Mouse (Mus musculus) heart, postnatal 0 days (tissue): ENCODE results near the gene Galnt7. TPM values are rescaled to one million over a fixed set of nuclear protein-coding genes. Genes with fewer than 3 reads are reported as not detected.

Source experiments
- ATAC-seq: fragments of 200-750 bp; cut with Nextera tagmentation; 2 replicates; pipeline ENCODE4 v1.8.0; 2017; ENCODE audit warnings: low read depth, moderate number of reproducible peaks, moderate library complexity; ENCODE audit not compliant: insufficient read depth
- DNase-seq: peaks from one replicate; pipeline ENCODE4 v3.0.0-alpha.2; 2016; ENCODE audit warnings: low spot score
- H3K27ac ChIP-seq: fragments of 300-500 bp; sonication (generic); 2 replicates; pipeline ENCODE4 v1.5.1; 2014; ENCODE audit warnings: low read depth, mild to moderate bottlenecking
- H3K27me3 ChIP-seq: fragments of 300-500 bp; sonication (generic); 2 replicates; pipeline ENCODE4 v1.6.1; 2014; ENCODE audit warnings: low read length, mixed read lengths; ENCODE audit not compliant: control insufficient read depth, insufficient read depth
- H3K36me3 ChIP-seq: fragments of 300-500 bp; sonication (generic); replicated peaks from 2 replicates; pipeline ENCODE4 v1.6.1; 2014; ENCODE audit warnings: low read length, mixed read lengths; ENCODE audit not compliant: control insufficient read depth, insufficient read depth
- H3K4me1 ChIP-seq: fragments of 300-500 bp; sonication (generic); 2 replicates; pipeline ENCODE4 v1.6.1; 2014; ENCODE audit warnings: antibody characterized with exemption; ENCODE audit not compliant: control insufficient read depth, insufficient read depth
- H3K4me2 ChIP-seq: fragments of 300-500 bp; sonication (generic); 2 replicates; pipeline ENCODE4 v1.6.1; 2014; ENCODE audit warnings: low read depth, mild to moderate bottlenecking, low read length, moderate library complexity
- H3K4me3 ChIP-seq: fragments of 300-500 bp; sonication (generic); 2 replicates; pipeline ENCODE4 v1.5.1; 2014; ENCODE audit warnings: low read depth, low read length
- H3K9ac ChIP-seq: fragments of 300-500 bp; sonication (generic); replicated peaks from 2 replicates; pipeline ENCODE4 v1.6.1; 2014; ENCODE audit warnings: low read depth, low read length, mixed read lengths
- H3K9me3 ChIP-seq: fragments of 300-500 bp; sonication (generic); replicated peaks from 2 replicates; pipeline ENCODE4 v1.6.1; 2016; ENCODE audit warnings: low read length; ENCODE audit not compliant: control insufficient read depth
- CTCF ChIP-seq: IDR thresholded peaks from 2 replicates; pipeline ENCODE4 v1.5.1; 2016; ENCODE audit warnings: antibody characterized with exemption, control low read depth, low read depth
- EP300 ChIP-seq: IDR thresholded peaks from 2 replicates; pipeline ENCODE4 v1.6.1; 2016; ENCODE audit warnings: antibody characterized with exemption, low read depth
- WGBS: fragments of 180-500 bp; shearing (Covaris S2); extraction: QIAGEN DNeasy Blood & Tissue Kit; methylation state at CpG from one replicate; pipeline ENCODE4 v1.1.7; 2014; 5-methylcytosine and 5-hydroxymethylcytosine counted together
- polyA plus RNA-seq: library from polyadenylated mRNA; unstranded; fragments of >200 nt; fragmentation: Nextera tagmentation; extraction: Ambion mirVana; gene quantifications from 2 replicates; pipeline ENCODE4 v1.2.1, GENCODE M21; 2015
- total RNA-seq: library from RNA; depleted of rRNA; stranded (reverse); fragments of >200 nt; gene quantifications from 2 replicates; pipeline ENCODE4 v1.2.3, GENCODE M21; 2014; ENCODE audit warnings: low replicate concordance

Galnt7 gene
- total and polyA plus RNA-seq, 2 experiments from 2014 or later: 3.5 to 7.2 TPM

DNA sequence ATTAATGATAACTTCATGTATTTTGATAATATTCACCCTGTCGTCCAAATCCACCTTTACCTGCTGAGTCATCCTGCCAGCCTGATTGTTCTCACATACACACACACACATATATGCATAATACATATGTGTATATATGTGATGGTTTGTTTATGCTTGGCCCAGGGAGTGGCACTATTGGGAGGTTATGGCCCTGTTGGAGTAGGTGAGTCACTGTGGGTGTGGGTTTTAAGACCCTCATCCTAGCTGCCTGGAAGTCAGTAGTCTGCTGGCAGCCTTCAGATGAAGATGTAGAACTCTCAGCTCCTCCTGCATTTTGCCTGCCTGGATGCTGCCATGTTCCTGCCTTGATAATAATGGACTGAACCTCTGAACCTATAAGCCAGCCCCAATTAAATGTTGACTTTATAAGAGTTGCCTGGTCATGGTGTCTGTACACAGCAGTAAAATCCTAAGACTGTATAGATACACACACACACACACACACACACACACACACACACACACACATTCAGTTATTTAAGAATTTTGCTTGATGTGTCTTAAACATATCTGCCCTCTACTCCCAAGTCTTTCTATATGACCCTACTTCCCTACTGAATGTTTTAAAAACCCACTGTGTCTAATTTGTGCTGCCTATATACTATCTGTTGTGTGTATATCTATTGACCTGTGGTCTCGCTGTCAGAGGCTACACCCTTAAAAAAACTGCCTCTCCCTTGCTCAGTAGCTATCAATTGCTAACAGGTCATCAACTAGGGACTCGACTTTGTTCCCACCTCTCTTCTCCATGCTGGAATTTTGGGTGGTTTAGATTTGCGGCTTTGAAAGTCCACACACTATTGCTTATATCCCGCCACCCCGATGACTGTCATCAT lies 23.8 kb downstream of the Galnt7 start:
- H3K9me3 ChIP-seq: no peaks in the 10 kb centered on the region
- H3K4me1 ChIP-seq: 0 out of 2 replicates have a peak, but pooled peaks cover 9% of the 10 kb centered on the region
- H3K27me3 ChIP-seq: no peaks in the 10 kb centered on the region
- DNase-seq (no peak), ATAC-seq (no peak)
- TF ChIP-seq EP300 (no peak), CTCF (no peak)
- H3K4me2 ChIP-seq: no peak overlapping the region
- WGBS: 78% methylated on average over 6 of the region's 6 CpGs
- no peak overlapping the region for H3K4me3 ChIP-seq
- no peak overlapping the region for H3K27ac ChIP-seq
- H3K36me3 ChIP-seq: no peaks in the 10 kb centered on the region
- no peak overlapping the region for H3K9ac ChIP-seq

DNA sequence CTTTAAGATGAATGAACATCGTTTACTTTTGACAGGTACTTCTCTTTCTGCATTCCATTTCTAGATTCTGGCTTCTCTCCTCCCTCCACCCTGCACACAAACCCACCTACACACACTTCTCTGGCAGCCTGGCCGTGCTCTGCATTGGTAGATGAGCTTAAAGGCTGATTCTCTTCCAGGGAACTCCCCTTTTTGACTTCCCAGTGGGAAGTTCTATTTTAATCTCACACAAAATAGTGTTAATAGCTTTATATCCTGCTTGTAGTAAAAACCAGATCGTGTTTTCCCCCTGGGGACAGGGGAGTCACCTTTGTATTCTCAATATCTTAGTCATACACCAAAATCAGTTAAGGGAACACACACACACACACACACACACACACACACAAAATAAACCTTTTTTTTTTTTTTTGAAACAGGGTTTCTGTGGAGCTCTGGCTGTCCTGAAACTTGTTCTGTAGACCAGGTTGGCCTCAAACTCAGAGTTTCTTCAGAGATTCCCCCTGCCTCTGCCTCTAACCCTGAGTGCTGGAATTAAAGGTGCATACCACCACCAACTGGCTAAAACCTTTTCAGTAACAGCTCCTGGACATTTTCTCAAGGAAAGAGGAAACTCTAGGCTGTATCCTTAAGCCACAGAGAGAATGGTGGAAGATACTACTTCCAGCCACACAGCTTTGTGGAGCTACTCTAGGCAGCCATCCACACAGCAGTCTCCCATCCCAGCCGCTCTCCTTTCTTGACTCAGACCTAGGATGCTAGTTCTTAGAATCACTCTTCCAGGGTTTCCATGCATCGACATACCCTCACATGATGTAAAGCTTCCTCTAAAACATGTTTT lies 24.7 kb downstream of the Galnt7 start:
- ATAC-seq: no peak
- Histone ChIP-seq H3K9me3 (no peaks in the 10 kb centered on the region), H3K27ac (no peak overlapping the region), H3K36me3 (no peaks in the 10 kb centered on the region), H3K4me1 (0 out of 2 replicates have a peak, but pooled peaks cover 9% of the 10 kb centered on the region), H3K4me3 (no peak overlapping the region), H3K27me3 (no peaks in the 10 kb centered on the region), H3K4me2 (no peak overlapping the region), H3K9ac (no peak overlapping the region)
- TF ChIP-seq EP300 (no peak), CTCF (no peak)
- DNase-seq: no peak
- 57% methylated on average over 5 of the region's 5 CpGs for WGBS

DNA sequence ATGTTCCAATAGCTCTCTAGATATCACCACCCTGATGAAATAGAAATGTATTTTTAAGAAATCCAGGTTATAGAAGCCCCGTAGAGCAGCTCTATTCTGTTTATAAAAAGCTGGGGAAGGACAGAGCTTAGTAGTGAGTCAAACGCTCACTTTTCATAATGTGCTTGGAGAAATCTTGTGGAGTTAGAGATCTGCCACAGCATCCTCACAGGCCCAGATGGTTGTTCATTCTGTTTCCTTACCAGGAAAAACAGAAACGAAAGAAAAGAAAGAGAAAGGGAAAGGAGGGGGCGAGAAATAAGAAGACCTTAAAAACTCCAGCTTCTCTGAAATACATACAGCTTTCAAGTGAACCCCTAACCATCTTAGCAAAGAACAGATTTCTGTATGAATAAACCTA lies 28.9 kb downstream of the Galnt7 start:
- 83% methylated on average over 4 of the region's 4 CpGs for WGBS
- Histone ChIP-seq H3K4me2 (no peak overlapping the region), H3K4me1 (0 out of 2 replicates have a peak, but pooled peaks cover 9% of the 10 kb centered on the region), H3K9me3 (no peaks in the 10 kb centered on the region), H3K27me3 (no peaks in the 10 kb centered on the region), H3K27ac (no peak overlapping the region), H3K36me3 (no peaks in the 10 kb centered on the region), H3K4me3 (no peak overlapping the region), H3K9ac (no peak overlapping the region)
- no peak for DNase-seq
- ATAC-seq: no peak
- TF ChIP-seq CTCF (no peak), EP300 (no peak)

DNA sequence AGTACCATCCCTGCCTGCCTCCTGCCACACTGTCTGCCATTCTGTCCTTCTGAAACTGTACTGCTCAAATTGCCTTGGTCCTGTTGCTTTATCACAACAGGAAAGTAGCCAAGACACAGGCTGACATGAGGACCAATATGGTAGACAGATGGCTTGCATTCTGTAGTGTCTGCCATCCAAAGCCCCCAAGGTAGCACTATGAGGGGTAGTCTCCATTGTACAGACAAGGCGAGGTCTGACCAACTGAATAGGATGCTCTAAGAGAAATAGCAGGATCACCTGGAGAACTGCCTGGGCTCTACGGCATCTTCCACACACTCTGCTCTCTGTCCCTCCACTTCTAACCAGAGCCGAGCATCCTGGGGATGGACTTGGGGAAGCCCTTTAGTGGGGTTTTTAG lies 29.8 kb downstream of the Galnt7 start:
- H3K27me3 ChIP-seq: no peaks in the 10 kb centered on the region
- no peaks in the 10 kb centered on the region for H3K36me3 ChIP-seq

DNA sequence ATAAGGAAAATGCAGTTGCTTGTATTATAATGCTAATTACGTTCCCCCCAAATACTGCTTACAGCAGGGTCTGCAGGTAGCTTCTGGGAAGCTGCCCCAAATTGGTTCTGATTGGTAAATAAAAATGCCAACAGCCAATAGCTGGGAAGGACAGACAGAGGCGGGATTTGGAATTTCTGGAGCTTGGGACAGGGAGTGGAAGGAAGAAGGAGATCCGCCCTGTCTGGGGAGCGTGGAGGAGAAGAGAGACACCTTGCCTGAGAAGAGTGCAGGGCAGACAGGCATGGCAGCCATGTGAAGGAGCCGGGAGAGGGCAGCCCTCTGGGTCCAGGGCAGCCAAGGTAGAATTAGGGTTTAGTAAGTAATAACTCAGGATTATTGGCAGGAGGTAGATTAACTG lies 35.9 kb downstream of the Galnt7 start:
- Histone ChIP-seq H3K36me3 (no peaks in the 10 kb centered on the region), H3K4me3 (no peak overlapping the region), H3K9me3 (no peaks in the 10 kb centered on the region), H3K27ac (no peak overlapping the region), H3K27me3 (no peaks in the 10 kb centered on the region), H3K4me2 (no peak overlapping the region), H3K4me1 (peaks cover 7% of the 10 kb centered on the region; the same call in 1 of the 2 replicates), H3K9ac (no peak overlapping the region)
- no peak for TF ChIP-seq EP300
- TF ChIP-seq CTCF: no peak
- DNase-seq (no peak), ATAC-seq (no peak)
- 81% methylated on average over 5 of the region's 5 CpGs for WGBS

More for the DNA sequence above, 29.8 kb downstream of the Galnt7 start:
- 89% methylated on average over 3 of the region's 3 CpGs for WGBS
- no peaks in the 10 kb centered on the region for H3K9me3 ChIP-seq
- no peak overlapping the region for H3K4me2 ChIP-seq
- no peak for DNase-seq
- no peak overlapping the region for H3K9ac ChIP-seq
- H3K4me3 ChIP-seq: no peak overlapping the region
- H3K27ac ChIP-seq: no peak overlapping the region
- TF ChIP-seq CTCF: no peak
- no peak for TF ChIP-seq EP300
- ATAC-seq: no peak
- H3K4me1 ChIP-seq: 0 out of 2 replicates have a peak, but pooled peaks cover 2% of the 10 kb centered on the region
